Mouse (Mus musculus) heart, postnatal 10 days (tissue): ENCODE measurements around the gene Ubr1. TPM values are rescaled to one million over a fixed set of nuclear protein-coding genes. Genes with fewer than 3 reads are reported as not detected.
A peak's percentile ranks its signal among the peaks of the same experiment; 100 is the strongest.
"Not testable (repeated sequence)": the region's sequence is repeated elsewhere in the genome, so short reads cannot be mapped to it uniquely, and the experiment has no call there.

Source experiments
- DNase-seq, 2 experiments: peaks; one replicate each; pipeline ENCODE4 v3.0.0; 2021
- intact Hi-C: fragments of 180-260 bp; cut with DNase I; formaldehyde crosslinking; loops from one replicate; pipeline ENCODE4 v1.15.1; 2025
- total RNA-seq, 2 experiments: library from RNA; stranded (reverse); gene quantifications; 2 replicates each; pipeline ENCODE4 v1.2.3; 2021

Gene Ubr1
- 10 to 100 TPM; 25.9 to 31.9 TPM for total RNA-seq

DNA sequence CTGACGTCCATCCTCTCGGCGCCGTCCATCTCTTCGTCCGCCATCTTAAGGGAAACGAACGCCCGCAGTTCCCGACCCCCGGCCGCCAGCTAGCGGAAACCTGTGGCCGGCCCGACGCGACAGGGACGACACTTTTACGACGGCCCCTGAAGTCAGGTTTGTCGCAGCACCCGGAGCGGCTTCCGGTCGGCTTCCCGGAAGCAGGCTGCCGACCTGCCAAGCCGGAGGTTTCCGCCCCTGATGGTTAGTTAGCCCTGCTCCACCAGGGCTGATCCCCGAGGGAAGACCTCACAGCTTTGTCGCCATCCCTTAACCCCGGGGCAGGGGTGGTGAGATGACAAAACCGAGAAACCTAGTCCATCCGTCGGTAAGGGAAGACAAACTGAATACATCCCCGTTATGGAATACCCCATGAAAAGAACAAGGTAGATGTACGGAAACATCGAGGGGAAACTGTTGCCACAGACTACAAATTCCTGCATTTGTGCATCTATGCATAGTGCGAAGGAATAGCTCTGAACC is at the start of gene Ubr1:
Gene Ubr1, minus strand, starts transcription at position 157 of the 522 bp plus-strand sequence.
- intact Hi-C loops: loop anchor here (5.0 kb wide), 1 partner anchor 37 kb away; the partner anchor contains the start of gene Ccndbp1
- peak; percentile 91 to 92 for DNase-seq

DNA sequence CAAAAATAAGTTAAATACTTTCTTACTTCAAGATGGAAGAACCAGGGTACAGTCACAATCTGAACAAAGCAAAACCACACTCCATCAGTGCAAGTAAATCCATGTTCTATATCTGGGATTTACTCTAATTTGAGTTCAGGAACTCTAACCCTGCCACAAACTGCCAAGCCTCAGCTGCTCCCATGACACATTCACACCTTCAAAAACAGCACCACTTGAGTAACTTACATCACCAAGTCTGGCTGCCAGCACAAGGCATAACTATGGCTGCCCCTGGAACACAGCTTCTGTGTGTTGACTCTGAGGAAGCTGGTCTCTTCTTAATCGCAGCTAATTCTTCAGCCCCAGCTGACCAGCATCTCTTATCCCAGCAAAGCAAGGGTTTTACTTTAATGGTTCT is 46.6 kb upstream of the Ubr1 start:
- intact Hi-C loops: no loop called here
- DNase-seq: peak in 1 of 2 experiments; percentile 28

- DNase-seq: no peak
These were observed 45.7 kb upstream of the Ubr1 start for GRCm38 (mm10) chr2:121016226-121016625.

GRCm38 (mm10) chr2:121015507-121015906 is 45.0 kb upstream of the Ubr1 start:
- intact Hi-C loops: no loop called here
- DNase-seq: no peak

More at GRCm38 (mm10) chr2:121016226-121016625, 45.7 kb upstream of the Ubr1 start:
- intact Hi-C loops: no loop called here

GRCm38 (mm10) chr2:121012676-121013075 is 42.2 kb upstream of the Ubr1 start:
- intact Hi-C loops: no loop called here
- no peak for DNase-seq

DNA sequence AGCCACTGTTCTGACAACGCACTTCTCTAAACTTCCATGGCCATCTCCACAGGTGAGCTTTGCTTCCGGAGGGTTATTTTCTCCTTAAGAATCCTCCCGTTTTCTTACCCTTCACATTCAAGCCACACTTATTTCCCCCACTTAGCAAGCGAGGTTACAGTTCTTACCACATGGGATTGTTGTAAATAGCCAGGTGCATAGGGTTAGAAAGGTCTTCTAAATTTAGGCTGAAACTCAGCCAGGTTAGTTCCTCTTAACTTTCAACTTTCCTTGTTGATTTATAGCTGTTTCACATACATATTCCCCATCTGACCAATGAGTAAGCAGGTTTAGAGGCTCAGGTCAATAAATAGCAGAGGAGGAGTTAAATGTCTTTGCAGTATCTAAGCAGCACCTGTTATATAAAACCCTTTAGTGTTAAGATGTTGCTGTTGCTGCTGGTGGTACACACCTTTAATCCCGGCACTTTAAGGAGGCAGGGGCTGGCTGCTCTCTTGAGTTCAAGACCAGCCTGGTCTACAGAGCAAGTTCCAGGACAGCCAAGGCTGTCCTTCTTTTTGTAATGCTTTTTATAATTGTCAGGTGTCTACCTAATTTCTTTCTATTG is 38.7 kb upstream of the Ubr1 start:
- no peak for DNase-seq
- intact Hi-C loops: loop anchor here (5.0 kb wide), 1 partner anchor 37 kb away; the partner anchor contains the start of gene Ubr1

GRCm38 (mm10) chr2:121008664-121009007 is 38.1 kb upstream of the Ubr1 start:
- intact Hi-C loops: loop anchor here (5.0 kb wide), 1 partner anchor 36 kb away; the partner anchor contains the start of gene Ubr1
- no peak for DNase-seq

DNA sequence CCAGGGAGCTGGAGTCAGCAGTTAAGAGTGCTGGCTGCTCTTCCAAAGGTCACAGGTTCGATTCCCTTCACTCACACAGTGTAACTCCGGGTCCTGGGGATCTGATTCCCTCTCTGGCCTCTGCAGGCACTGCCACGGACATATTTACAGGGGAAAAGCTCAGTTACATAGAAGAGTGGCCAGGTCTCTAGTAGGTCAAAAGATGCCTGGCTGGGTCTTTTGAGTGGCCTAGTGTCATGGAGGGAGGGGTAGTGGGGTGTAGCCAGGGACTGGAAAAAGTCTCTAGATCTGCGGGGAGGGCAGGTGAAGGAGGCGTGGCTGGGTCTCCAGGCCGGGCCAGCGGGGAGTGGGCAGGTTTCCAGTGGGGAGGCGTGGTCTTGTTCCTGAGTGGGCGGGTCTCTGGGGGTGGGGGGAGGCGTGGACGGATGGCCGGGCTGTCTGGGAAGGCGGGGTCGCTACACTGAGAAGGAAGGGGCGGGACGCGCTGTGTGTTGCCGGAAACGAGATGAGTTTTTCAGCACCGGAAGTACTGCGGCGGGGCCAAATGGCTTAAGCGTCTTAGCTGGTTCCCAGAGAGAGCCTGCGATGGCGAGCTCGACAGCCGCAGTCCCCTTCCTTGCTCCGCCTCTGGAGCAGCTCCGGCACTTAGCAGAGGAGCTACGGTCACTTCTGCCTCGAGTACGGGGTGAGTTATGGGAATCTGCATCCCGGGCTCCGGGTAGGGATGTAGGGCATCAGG is 37.6 kb upstream of the Ubr1 start, which contains the start of gene Ccndbp1:
Gene Ccndbp1, plus strand, starts transcription at position 479 of the 739 bp plus-strand sequence.
- DNase-seq: peak; percentile 93 to 94
- intact Hi-C loops: loop anchor here (5.0 kb wide), 1 partner anchor 36 kb away; the partner anchor contains the start of gene Ubr1

DNA sequence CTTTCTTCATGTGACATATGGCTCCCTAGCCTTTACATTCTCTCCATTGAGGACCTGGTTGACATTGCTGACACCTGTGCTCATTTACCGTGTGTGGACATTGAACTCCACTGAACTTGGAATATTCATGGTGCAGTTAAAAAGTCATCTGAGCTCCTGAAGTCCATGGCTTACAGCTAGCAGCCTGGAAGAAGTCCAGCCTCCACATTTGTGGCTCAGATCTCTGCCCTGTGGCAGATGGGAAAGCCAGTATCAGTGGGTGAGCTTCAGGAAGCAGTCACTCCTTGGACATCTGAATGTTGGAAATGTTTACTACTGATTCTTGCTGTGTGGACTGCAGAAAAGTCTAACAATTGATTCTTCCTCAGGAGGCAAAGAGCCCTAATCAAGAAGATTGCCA is 36.5 kb upstream of the Ubr1 start:
- intact Hi-C loops: loop anchor here (5.0 kb wide), 1 partner anchor 35 kb away; the partner anchor contains the start of gene Ubr1

GRCm38 (mm10) chr2:121004018-121004811 is 33.7 kb upstream of the Ubr1 start:
- no peak for DNase-seq
- intact Hi-C loops: no loop called here

More for the DNA sequence above, 36.5 kb upstream of the Ubr1 start:
- DNase-seq: no peak

DNA sequence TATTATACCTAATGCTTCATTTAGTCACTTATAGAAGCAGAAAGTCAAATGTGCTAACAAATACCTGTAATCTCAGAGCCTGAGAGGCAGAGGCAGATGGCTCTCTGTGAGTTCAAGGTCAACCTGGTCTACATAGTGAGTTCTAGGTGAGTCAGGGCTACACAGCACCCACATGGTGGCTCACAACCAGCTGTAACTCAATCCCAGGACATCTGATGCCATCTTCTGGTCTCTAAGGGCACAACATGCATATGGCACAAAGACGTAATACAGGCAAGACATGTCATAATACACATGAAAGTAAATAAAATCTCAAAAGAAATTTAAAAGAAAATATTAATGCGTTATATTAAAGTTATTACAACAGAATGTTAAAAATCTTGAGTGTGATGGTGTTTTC is 33.1 kb upstream of the Ubr1 start:
- intact Hi-C loops: no loop called here
- DNase-seq: no peak

DNA sequence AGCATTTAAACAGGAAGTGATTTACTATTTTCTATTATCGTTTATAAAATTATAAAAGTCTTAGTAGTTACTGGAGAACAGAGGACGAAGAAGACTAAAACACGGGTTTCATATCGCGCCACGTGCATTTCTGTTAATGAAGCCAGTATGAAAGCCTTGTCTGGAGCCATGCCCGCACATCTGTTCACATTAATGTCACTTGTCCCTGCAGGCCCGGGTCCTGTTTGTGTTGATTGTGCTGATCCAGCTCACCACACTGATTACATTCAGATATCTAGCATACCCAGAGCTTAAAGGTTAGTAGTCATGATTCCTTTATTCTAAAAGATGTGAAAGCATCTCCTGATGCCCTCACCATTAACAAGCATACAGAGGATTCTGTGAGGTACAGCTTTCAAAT is 28.3 kb upstream of the Ubr1 start:
- no peak for DNase-seq
- intact Hi-C loops: no loop called here

DNA sequence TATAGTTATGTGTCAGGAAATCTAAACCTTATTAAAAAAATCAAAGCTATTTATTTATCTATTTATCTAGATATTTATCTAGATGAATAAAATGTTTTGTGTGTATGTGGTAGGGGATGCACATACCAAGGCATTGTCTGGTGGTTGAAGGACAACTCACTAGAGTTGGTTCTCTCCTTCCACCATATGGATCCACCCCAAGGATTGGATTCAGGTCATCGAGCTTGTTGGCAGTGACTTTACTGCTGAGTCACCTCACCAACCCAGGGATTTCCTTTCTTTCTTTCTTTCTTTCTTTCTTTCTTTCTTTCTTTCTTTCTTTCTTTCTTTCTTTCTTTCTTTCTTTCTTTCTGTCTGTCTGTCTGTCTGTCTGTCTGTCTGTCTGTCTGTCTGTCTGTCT is 26.1 kb upstream of the Ubr1 start:
- DNase-seq, intact Hi-C loops: not testable (repeated sequence)

DNA sequence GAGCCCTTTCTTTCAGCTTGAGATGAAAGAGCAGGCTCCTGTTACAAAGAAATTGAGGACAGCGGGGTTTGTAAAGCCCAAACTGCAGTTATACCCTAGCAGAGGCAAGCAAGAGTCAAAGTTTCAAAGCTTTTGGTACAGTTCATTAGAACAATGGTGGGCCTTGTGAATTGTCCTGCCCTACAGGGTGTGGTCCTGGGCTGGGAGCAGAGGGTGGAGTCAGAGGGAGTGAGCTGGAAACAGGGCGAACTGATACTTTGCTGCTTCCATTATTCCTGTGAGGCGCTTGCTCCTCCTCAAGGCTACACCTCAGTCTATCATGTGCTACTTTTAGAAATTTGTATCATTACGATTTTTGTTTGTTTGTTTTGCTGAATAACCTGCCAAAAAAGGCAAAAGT is 20.7 kb upstream of the Ubr1 start:
- DNase-seq: no peak
- intact Hi-C loops: no loop called here

GRCm38 (mm10) chr2:120985241-120985640 is 14.7 kb upstream of the Ubr1 start:
- no peak for DNase-seq
- intact Hi-C loops: no loop called here

- DNase-seq: no peak
- intact Hi-C loops: no loop called here
These were observed 13.1 kb upstream of the Ubr1 start for GRCm38 (mm10) chr2:120983611-120984010.

DNA sequence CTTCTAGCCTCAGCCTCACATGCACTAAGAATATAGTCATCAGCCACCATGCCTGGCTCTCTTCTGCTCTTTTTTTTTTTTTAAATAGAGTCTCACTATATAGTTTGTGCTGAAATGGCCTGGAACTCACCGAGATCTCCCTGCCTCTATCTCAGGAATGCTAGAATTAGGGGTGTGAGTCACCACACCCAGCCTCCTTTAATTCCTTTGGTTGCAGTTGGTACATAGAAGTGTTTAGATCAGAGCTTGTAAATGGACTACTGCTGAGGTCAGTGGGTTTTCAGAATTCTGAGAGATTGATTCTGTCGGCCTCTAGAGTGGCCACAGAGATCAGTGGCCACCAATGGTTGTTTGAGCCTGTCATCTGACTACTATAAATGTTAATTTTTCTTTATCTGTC is 10.3 kb upstream of the Ubr1 start:
- intact Hi-C loops: no loop called here
- DNase-seq: no peak

GRCm38 (mm10) chr2:120979819-120980218 is 9.3 kb upstream of the Ubr1 start:
- DNase-seq: no peak
- intact Hi-C loops: loop anchor here (5.0 kb wide), 1 partner anchor 122 kb away; no protein-coding TSS in a partner anchor

- intact Hi-C loops: loop anchor here (5.0 kb wide), 1 partner anchor 124 kb away; no protein-coding TSS in a partner anchor
These were observed 8.2 kb upstream of the Ubr1 start for GRCm38 (mm10) chr2:120978693-120979037.

DNA sequence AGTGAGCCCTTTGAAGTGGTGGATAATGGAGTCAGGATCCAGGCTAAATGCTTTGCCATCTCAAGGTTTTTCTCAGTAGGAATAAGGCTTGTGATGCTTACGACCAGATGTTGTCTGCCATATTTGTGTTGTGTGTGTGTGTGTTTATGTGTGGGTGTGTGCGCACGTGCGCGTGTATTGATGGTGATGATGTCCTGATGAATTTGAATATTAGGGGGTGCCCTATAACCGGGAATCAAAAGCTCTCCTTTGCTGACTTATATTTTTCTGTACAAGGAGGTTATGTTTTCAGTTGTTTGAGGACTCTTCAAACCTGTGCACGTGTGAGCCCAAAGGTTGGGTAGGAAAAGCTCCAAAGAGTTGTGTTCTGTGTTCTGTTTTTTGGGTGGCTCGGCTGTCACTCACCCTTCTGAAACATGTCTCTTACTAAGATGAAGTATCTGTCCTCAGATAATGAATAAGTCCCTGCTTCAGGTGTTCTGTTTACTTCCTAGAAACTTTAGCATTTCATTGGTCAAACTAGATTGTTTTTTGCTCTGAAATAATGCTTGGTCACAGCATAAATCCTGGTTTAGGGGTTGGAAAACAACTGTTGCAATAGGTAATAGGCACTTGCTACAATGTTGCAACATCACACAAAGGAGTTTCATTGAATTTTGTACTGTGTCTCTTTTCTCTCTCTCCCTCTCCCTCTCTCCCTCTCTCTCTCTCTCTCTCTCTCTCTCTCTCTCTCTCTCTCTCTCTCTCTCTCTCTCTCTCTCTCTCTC is 7.6 kb upstream of the Ubr1 start:
- DNase-seq: no peak
- intact Hi-C loops: loop anchor here (5.0 kb wide), 1 partner anchor 124 kb away; no protein-coding TSS in a partner anchor

More at GRCm38 (mm10) chr2:120978693-120979037, 8.2 kb upstream of the Ubr1 start:
- no peak for DNase-seq
